Mouse (Mus musculus): ENCODE data around the gene Gid4. TPM values are rescaled to one million over a fixed set of nuclear protein-coding genes. Genes with fewer than 3 reads are reported as not detected.

Gene Gid4
- 22.2 and 24.7 TPM in 2 replicates for polyA plus RNA-seq (2015; fragmentation: Nextera tagmentation; extraction: Ambion mirVana)

DNA sequence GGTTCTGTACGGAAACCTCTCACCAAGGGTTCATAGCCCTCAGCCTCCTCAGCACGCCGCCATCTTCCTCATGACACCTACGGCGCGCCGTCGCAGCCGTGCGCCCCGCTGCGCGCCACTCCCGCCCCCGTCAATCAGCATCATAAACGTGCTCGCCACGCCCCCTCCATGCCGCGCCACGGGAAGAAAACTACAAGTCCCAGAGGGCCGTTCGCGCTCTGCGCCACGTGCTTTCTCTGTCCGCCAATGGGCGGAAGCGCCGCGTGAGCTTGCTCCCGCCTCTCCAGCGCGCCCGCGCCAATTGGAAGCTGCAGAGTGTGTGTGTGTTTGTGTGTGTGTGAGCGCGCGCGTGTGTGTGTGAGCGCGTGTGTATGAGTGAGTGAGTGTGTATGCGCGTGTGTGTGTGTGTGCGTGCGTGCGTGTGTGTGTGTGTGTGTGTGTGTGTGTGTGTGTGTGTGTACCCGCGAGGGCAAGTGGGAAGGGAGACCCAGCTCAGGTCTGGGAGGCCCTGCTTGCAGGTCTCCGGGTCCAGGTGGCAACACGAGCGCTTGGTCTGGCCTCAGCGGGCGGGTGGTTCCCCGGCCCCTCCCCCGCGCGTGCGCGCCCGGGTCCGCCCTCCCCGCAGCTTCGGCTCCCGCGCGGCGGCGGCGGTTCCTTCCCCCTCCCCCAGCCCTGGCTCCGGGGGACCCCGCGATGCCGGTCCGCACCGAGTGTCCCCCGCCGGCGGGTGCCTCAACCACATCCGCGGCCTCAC, at the start of gene Gid4:
Gene Gid4, plus strand, starts transcription at position 183 of the 754 bp plus-strand sequence.
- peak; percentile 97 for ATAC-seq
- under 1% methylated on average over 58 of the region's 81 CpGs for WGBS
- Histone ChIP-seq H3K9me3 (ENCODE audit: control insufficient read depth, low read length) (no peaks in the 10 kb centered on the region), H3K9ac (ENCODE audit: low read depth, low read length) (peak within 1 kb of the TSS; percentile 88), H3K27me3 (replicated peaks; ENCODE audit: control insufficient read depth, insufficient read depth, low read length) (no peaks in the 10 kb centered on the region), H3K4me3 (ENCODE audit: low read length) (peak within 1 kb of the TSS; percentile 80), H3K4me2 (ENCODE audit: low read length) (peak within 1 kb of the TSS; percentile 82), H3K27ac (ENCODE audit: low read depth, low read length) (peak within 1 kb of the TSS; percentile 88), H3K4me1 (ENCODE audit: control insufficient read depth, insufficient read depth, low read depth, low read length) (peaks cover 23% of the 10 kb centered on the region), H3K36me3 (ENCODE audit: control insufficient read depth, insufficient read depth, low read length) (no peaks in the 10 kb centered on the region)

DNA sequence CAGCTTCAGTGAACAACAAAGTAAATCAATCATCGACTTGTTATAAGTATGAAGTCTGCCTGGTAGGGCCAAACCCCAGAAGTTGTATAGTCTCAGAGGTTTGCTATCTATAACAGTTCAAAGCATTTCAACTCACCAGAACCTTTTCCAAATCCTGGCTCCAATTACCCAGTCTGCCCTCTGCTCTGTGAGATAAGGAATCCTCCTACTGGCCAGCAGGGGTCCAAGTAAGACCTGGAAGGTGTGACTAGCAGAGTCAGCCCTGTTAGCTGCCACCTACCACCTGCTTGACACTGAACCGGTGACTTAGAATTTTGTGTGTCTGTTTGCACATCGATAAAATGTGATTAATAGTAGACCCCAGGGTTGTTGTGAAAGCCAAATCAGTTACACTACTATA, 49.7 kb upstream of the Gid4 start:
- Histone ChIP-seq H3K4me1 (ENCODE audit: control insufficient read depth, insufficient read depth, low read depth, low read length) (no peaks in the 10 kb centered on the region), H3K4me2 (ENCODE audit: low read length) (no peak overlapping the region), H3K9ac (ENCODE audit: low read depth, low read length) (no peak overlapping the region), H3K27ac (ENCODE audit: low read depth, low read length) (no peak overlapping the region), H3K4me3 (ENCODE audit: low read length) (no peak overlapping the region), H3K36me3 (ENCODE audit: control insufficient read depth, insufficient read depth, low read length) (no peaks in the 10 kb centered on the region), H3K9me3 (ENCODE audit: control insufficient read depth, low read length) (no peaks in the 10 kb centered on the region), H3K27me3 (replicated peaks; ENCODE audit: control insufficient read depth, insufficient read depth, low read length) (no peaks in the 10 kb centered on the region)
- 68% methylated on average over 3 of the region's 3 CpGs for WGBS
- ATAC-seq: no peak

GRCm38 (mm10) chr11:60368909-60369308, 48.0 kb upstream of the Gid4 start:
- no peak overlapping the region for H3K4me2 ChIP-seq (ENCODE audit: low read length)

DNA sequence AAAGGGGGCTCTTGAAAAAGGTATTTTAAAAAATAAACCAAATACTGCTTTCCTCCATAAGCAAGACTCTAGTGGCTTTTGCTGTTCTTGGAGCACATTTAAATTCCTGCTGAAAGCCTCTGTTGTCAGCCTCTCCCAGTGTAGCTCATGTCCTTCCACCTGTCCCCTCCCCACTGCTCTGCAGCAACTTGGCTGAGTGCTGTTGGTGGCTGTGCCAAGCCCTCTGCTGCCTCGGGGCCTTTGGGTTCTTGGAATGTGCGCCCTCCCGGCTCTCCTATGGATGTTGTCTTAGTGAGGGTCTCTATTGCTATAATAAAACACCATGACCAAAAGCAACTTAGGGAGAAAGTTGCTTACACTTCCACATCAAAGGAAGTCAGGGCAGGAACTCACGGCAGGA, 47.5 kb upstream of the Gid4 start:
- H3K4me1 ChIP-seq (ENCODE audit: control insufficient read depth, insufficient read depth, low read depth, low read length): no peaks in the 10 kb centered on the region

More at GRCm38 (mm10) chr11:60368909-60369308, 48.0 kb upstream of the Gid4 start:
- 72% methylated on average over 4 of the region's 4 CpGs for WGBS
- Histone ChIP-seq H3K27me3 (replicated peaks; ENCODE audit: control insufficient read depth, insufficient read depth, low read length) (no peaks in the 10 kb centered on the region), H3K4me3 (ENCODE audit: low read length) (no peak overlapping the region), H3K4me1 (ENCODE audit: control insufficient read depth, insufficient read depth, low read depth, low read length) (no peaks in the 10 kb centered on the region), H3K9ac (ENCODE audit: low read depth, low read length) (no peak overlapping the region), H3K27ac (ENCODE audit: low read depth, low read length) (no peak overlapping the region), H3K9me3 (ENCODE audit: control insufficient read depth, low read length) (no peaks in the 10 kb centered on the region), H3K36me3 (ENCODE audit: control insufficient read depth, insufficient read depth, low read length) (no peaks in the 10 kb centered on the region)
- ATAC-seq: no peak

GRCm38 (mm10) chr11:60370431-60370830, 46.5 kb upstream of the Gid4 start:
- Histone ChIP-seq H3K4me1 (ENCODE audit: control insufficient read depth, insufficient read depth, low read depth, low read length) (no peaks in the 10 kb centered on the region), H3K36me3 (ENCODE audit: control insufficient read depth, insufficient read depth, low read length) (no peaks in the 10 kb centered on the region), H3K4me2 (ENCODE audit: low read length) (no peak overlapping the region), H3K9me3 (ENCODE audit: control insufficient read depth, low read length) (no peaks in the 10 kb centered on the region), H3K9ac (ENCODE audit: low read depth, low read length) (no peak overlapping the region), H3K4me3 (ENCODE audit: low read length) (no peak overlapping the region), H3K27ac (ENCODE audit: low read depth, low read length) (no peak overlapping the region), H3K27me3 (replicated peaks; ENCODE audit: control insufficient read depth, insufficient read depth, low read length) (no peaks in the 10 kb centered on the region)
- ATAC-seq: no peak
- WGBS: 88% methylated on average over 13 of the region's 13 CpGs

More for the DNA sequence above, 47.5 kb upstream of the Gid4 start:
- Histone ChIP-seq H3K9me3 (ENCODE audit: control insufficient read depth, low read length) (no peaks in the 10 kb centered on the region), H3K4me2 (ENCODE audit: low read length) (no peak overlapping the region), H3K9ac (ENCODE audit: low read depth, low read length) (no peak overlapping the region), H3K27me3 (replicated peaks; ENCODE audit: control insufficient read depth, insufficient read depth, low read length) (no peaks in the 10 kb centered on the region), H3K27ac (ENCODE audit: low read depth, low read length) (no peak overlapping the region), H3K36me3 (ENCODE audit: control insufficient read depth, insufficient read depth, low read length) (no peaks in the 10 kb centered on the region), H3K4me3 (ENCODE audit: low read length) (no peak overlapping the region)
- ATAC-seq: no peak
- WGBS: 56% methylated on average over 4 of the region's 4 CpGs

DNA sequence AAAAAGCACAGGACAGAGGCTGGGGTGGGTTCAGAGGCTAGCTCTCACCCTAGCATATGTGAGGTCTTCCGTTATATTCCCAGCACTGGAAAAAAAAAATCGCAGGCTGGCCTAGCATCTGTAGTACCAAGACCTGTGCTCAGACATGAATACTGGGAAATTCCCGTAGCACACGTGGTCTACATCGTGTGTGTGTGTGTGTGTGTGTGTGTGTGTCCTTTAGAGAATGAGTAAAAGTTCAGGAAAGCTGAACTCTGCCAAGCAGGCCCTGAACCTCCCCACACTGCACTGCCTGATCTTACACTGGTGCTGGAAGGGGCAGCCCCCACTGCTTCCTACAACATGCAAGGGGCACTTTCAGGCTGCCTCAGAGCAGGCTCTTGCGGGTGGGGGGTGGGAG, 42.5 kb upstream of the Gid4 start:
- H3K27ac ChIP-seq (ENCODE audit: low read depth, low read length): no peak overlapping the region
- H3K4me1 ChIP-seq (ENCODE audit: control insufficient read depth, insufficient read depth, low read depth, low read length): no peaks in the 10 kb centered on the region
- ATAC-seq: no peak
- H3K27me3 ChIP-seq (replicated peaks; ENCODE audit: control insufficient read depth, insufficient read depth, low read length): no peaks in the 10 kb centered on the region
- H3K9me3 ChIP-seq (ENCODE audit: control insufficient read depth, low read length): no peaks in the 10 kb centered on the region
- WGBS: 84% methylated on average over 6 of the region's 6 CpGs
- no peak overlapping the region for H3K4me2 ChIP-seq (ENCODE audit: low read length)
- H3K4me3 ChIP-seq (ENCODE audit: low read length): no peak overlapping the region
- no peaks in the 10 kb centered on the region for H3K36me3 ChIP-seq (ENCODE audit: control insufficient read depth, insufficient read depth, low read length)
- no peak overlapping the region for H3K9ac ChIP-seq (ENCODE audit: low read depth, low read length)

- Histone ChIP-seq H3K27me3 (replicated peaks; ENCODE audit: control insufficient read depth, insufficient read depth, low read length) (no peaks in the 10 kb centered on the region), H3K36me3 (ENCODE audit: control insufficient read depth, insufficient read depth, low read length) (no peaks in the 10 kb centered on the region), H3K9ac (ENCODE audit: low read depth, low read length) (no peak overlapping the region), H3K27ac (ENCODE audit: low read depth, low read length) (no peak overlapping the region), H3K4me3 (ENCODE audit: low read length) (no peak overlapping the region), H3K9me3 (ENCODE audit: control insufficient read depth, low read length) (no peaks in the 10 kb centered on the region), H3K4me2 (ENCODE audit: low read length) (no peak overlapping the region), H3K4me1 (ENCODE audit: control insufficient read depth, insufficient read depth, low read depth, low read length) (peaks cover 18% of the 10 kb centered on the region)
- WGBS: 91% methylated on average over 6 of the region's 6 CpGs
- ATAC-seq: no peak
Measured at GRCm38 (mm10) chr11:60383518-60383917, 33.4 kb upstream of the Gid4 start.

- ATAC-seq: peak; percentile 90
- peak overlapping the region; percentile 21; the same call in 1 of the 2 replicates for H3K4me3 ChIP-seq (ENCODE audit: low read length)
- no peaks in the 10 kb centered on the region for H3K9me3 ChIP-seq (ENCODE audit: control insufficient read depth, low read length)
- H3K4me1 ChIP-seq (ENCODE audit: control insufficient read depth, insufficient read depth, low read depth, low read length): peaks cover 18% of the 10 kb centered on the region
- WGBS: 1% methylated on average over 16 of the region's 16 CpGs
- H3K9ac ChIP-seq (ENCODE audit: low read depth, low read length): peak overlapping the region; percentile 56
- no peaks in the 10 kb centered on the region for H3K27me3 ChIP-seq (replicated peaks; ENCODE audit: control insufficient read depth, insufficient read depth, low read length)
- no peaks in the 10 kb centered on the region for H3K36me3 ChIP-seq (ENCODE audit: control insufficient read depth, insufficient read depth, low read length)
- H3K27ac ChIP-seq (ENCODE audit: low read depth, low read length): peak overlapping the region; percentile 92
- peak overlapping the region; percentile 54 for H3K4me2 ChIP-seq (ENCODE audit: low read length)
Measured at GRCm38 (mm10) chr11:60384762-60385421, 32.1 kb upstream of the Gid4 start.

- H3K4me3 ChIP-seq (ENCODE audit: low read length): no peak overlapping the region
- H3K27me3 ChIP-seq (replicated peaks; ENCODE audit: control insufficient read depth, insufficient read depth, low read length): no peaks in the 10 kb centered on the region
- ATAC-seq: no peak
- no peak overlapping the region for H3K4me2 ChIP-seq (ENCODE audit: low read length)
- H3K27ac ChIP-seq (ENCODE audit: low read depth, low read length): peak overlapping the region; percentile 92
- no peaks in the 10 kb centered on the region for H3K9me3 ChIP-seq (ENCODE audit: control insufficient read depth, low read length)
- H3K4me1 ChIP-seq (ENCODE audit: control insufficient read depth, insufficient read depth, low read depth, low read length): peaks cover 18% of the 10 kb centered on the region
- 69% methylated on average over 5 of the region's 5 CpGs for WGBS
- H3K36me3 ChIP-seq (ENCODE audit: control insufficient read depth, insufficient read depth, low read length): no peaks in the 10 kb centered on the region
- no peak overlapping the region for H3K9ac ChIP-seq (ENCODE audit: low read depth, low read length)
Measured at GRCm38 (mm10) chr11:60385946-60386345, 31.0 kb upstream of the Gid4 start.
